Mouse (Mus musculus) liver, embryonic 13.5 days (tissue): ENCODE results near the gene Slc38a3. TPM values are rescaled to one million over a fixed set of nuclear protein-coding genes. Genes with fewer than 3 reads are reported as not detected.

Experiments
- ATAC-seq: fragments of 200-750 bp; cut with Nextera tagmentation; 2 replicates; pipeline ENCODE4 v1.8.0; 2017; ENCODE audit warnings: low read depth, mild to moderate bottlenecking, moderate number of reproducible peaks, moderate library complexity
- DNase-seq: peaks from one replicate; pipeline ENCODE4 v3.0.0; 2022
- H3K27ac ChIP-seq: fragments of 300-500 bp; sonication (generic); 2 replicates; pipeline ENCODE4 v1.5.1; 2015; ENCODE audit warnings: moderate library complexity, mild to moderate bottlenecking, inconsistent platforms
- H3K27me3 ChIP-seq: fragments of 300-500 bp; sonication (generic); 2 replicates; pipeline ENCODE4 v1.6.1; 2015; ENCODE audit warnings: mild to moderate bottlenecking, inconsistent platforms
- H3K36me3 ChIP-seq: fragments of 300-500 bp; sonication (generic); 2 replicates; pipeline ENCODE4 v1.6.1; 2015; ENCODE audit warnings: mild to moderate bottlenecking, inconsistent platforms
- H3K4me1 ChIP-seq: fragments of 300-500 bp; sonication (generic); replicated peaks from 2 replicates; pipeline ENCODE4 v1.6.1; 2015; ENCODE audit warnings: inconsistent platforms
- H3K4me2 ChIP-seq: fragments of 300-500 bp; sonication (generic); 2 replicates; pipeline ENCODE4 v1.6.1; 2015; ENCODE audit warnings: inconsistent platforms, mild to moderate bottlenecking, moderate library complexity
- H3K4me3 ChIP-seq: fragments of 300-500 bp; sonication (generic); replicated peaks from 2 replicates; pipeline ENCODE4 v1.5.1; 2015; ENCODE audit warnings: mild to moderate bottlenecking, inconsistent platforms
- H3K9ac ChIP-seq: fragments of 300-500 bp; sonication (generic); 2 replicates; pipeline ENCODE4 v1.6.1; 2015; ENCODE audit warnings: mild to moderate bottlenecking, inconsistent platforms
- H3K9me3 ChIP-seq: fragments of 300-500 bp; sonication (generic); replicated peaks from 2 replicates; pipeline ENCODE4 v1.6.1; 2016; ENCODE audit warnings: inconsistent platforms
- WGBS: fragments of 180-500 bp; shearing (Covaris S2); methylation state at CpG from one replicate; pipeline ENCODE4 v1.1.7; 2015; ENCODE audit not compliant: insufficient replicate concordance; 5-methylcytosine and 5-hydroxymethylcytosine counted together
- polyA plus RNA-seq: library from polyadenylated mRNA; unstranded; fragments of >200 nt; fragmentation: Nextera tagmentation; extraction: Ambion mirVana; gene quantifications from 2 replicates; pipeline ENCODE4 v1.2.1, GENCODE M21; 2015

The Slc38a3 gene
- polyA plus RNA-seq, 1 experiment from 2014 or later = 5.9 TPM

- peak overlapping the region; percentile 86 for H3K4me3 ChIP-seq
- peaks cover 83% of the 10 kb centered on the region for H3K4me1 ChIP-seq
- DNase-seq = peak; percentile 71
- peak overlapping the region; percentile 100 for H3K4me2 ChIP-seq
- H3K9me3 ChIP-seq = no peaks in the 10 kb centered on the region
- H3K27me3 ChIP-seq = no peaks in the 10 kb centered on the region
- under 1% methylated on average over 33 of the region's 33 CpGs for WGBS
- peak overlapping the region; percentile 97 for H3K9ac ChIP-seq
- peaks cover 30% of the 10 kb centered on the region for H3K36me3 ChIP-seq
- peak overlapping the region; percentile 94 for H3K27ac ChIP-seq
- peak; percentile 41 for ATAC-seq
Observed at GRCm38 (mm10) chr9:107633091-107633660, 36.2 kb downstream of the Slc38a3 start.

- Histone ChIP-seq H3K36me3 (peaks cover 35% of the 10 kb centered on the region), H3K9ac (peak overlapping the region; percentile 97), H3K27me3 (no peaks in the 10 kb centered on the region), H3K4me1 (peaks cover 90% of the 10 kb centered on the region), H3K9me3 (no peaks in the 10 kb centered on the region), H3K4me2 (peak overlapping the region; percentile 100), H3K27ac (peak overlapping the region; percentile 94), H3K4me3 (peak overlapping the region; percentile 86)
- 30% methylated on average over 6 of the region's 6 CpGs for WGBS
- peak; percentile 6; the same call in 1 of the 2 replicates for ATAC-seq
- DNase-seq = peak; percentile 56
Observed at GRCm38 (mm10) chr9:107632478-107632877, 36.9 kb downstream of the Slc38a3 start.

GRCm38 (mm10) chr9:107631861-107632260 is 37.5 kb downstream of the Slc38a3 start:
- H3K4me2 ChIP-seq = peak overlapping the region; percentile 100
- peak overlapping the region; percentile 86 for H3K4me3 ChIP-seq
- 90% methylated on average over 8 of the region's 8 CpGs for WGBS

GRCm38 (mm10) chr9:107631311-107631826 is 38.0 kb downstream of the Slc38a3 start:
- Histone ChIP-seq H3K4me2 (peak overlapping the region; percentile 100), H3K27me3 (no peaks in the 10 kb centered on the region), H3K4me3 (no peak overlapping the region), H3K9me3 (no peaks in the 10 kb centered on the region), H3K36me3 (peaks cover 35% of the 10 kb centered on the region), H3K9ac (no peak overlapping the region), H3K4me1 (peaks cover 91% of the 10 kb centered on the region), H3K27ac (peak overlapping the region; percentile 94)
- no peak for ATAC-seq
- WGBS = 82% methylated on average over 9 of the region's 9 CpGs
- no peak for DNase-seq

More at GRCm38 (mm10) chr9:107631861-107632260, 37.5 kb downstream of the Slc38a3 start:
- Histone ChIP-seq H3K9me3 (no peaks in the 10 kb centered on the region), H3K36me3 (peaks cover 35% of the 10 kb centered on the region), H3K27me3 (no peaks in the 10 kb centered on the region), H3K4me1 (peaks cover 90% of the 10 kb centered on the region), H3K9ac (peak overlapping the region; percentile 97), H3K27ac (peak overlapping the region; percentile 94)
- DNase-seq = no peak
- no peak for ATAC-seq

- peak overlapping the region; percentile 39; the same call in 1 of the 2 replicates for H3K9ac ChIP-seq
- H3K4me2 ChIP-seq = peak overlapping the region; percentile 49
- no peak for ATAC-seq
- no peak overlapping the region for H3K4me3 ChIP-seq
- H3K27me3 ChIP-seq = no peaks in the 10 kb centered on the region
- peaks cover 37% of the 10 kb centered on the region for H3K36me3 ChIP-seq
- peak overlapping the region; percentile 94 for H3K27ac ChIP-seq
- DNase-seq = no peak
- peaks cover 91% of the 10 kb centered on the region for H3K4me1 ChIP-seq
- 42% methylated on average over 4 of the region's 4 CpGs for WGBS
- H3K9me3 ChIP-seq = no peaks in the 10 kb centered on the region
Observed at GRCm38 (mm10) chr9:107630576-107630975, 38.8 kb downstream of the Slc38a3 start.

GRCm38 (mm10) chr9:107629901-107630425 is 39.4 kb downstream of the Slc38a3 start:
- H3K9me3 ChIP-seq = no peaks in the 10 kb centered on the region
- H3K36me3 ChIP-seq = peaks cover 43% of the 10 kb centered on the region
- H3K9ac ChIP-seq = peak overlapping the region; percentile 51
- H3K27ac ChIP-seq = peak overlapping the region; percentile 94
- WGBS = 43% methylated on average over 14 of the region's 14 CpGs
- peak overlapping the region; percentile 49 for H3K4me2 ChIP-seq
- ATAC-seq (no peak), DNase-seq (no peak)
- peaks cover 96% of the 10 kb centered on the region for H3K4me1 ChIP-seq
- H3K4me3 ChIP-seq = no peak overlapping the region; the same call in 1 of the 2 replicates
- no peaks in the 10 kb centered on the region for H3K27me3 ChIP-seq

GRCm38 (mm10) chr9:107629411-107629730 is 40.0 kb downstream of the Slc38a3 start:
- Histone ChIP-seq H3K9me3 (no peaks in the 10 kb centered on the region), H3K27ac (peak overlapping the region; percentile 94), H3K36me3 (peaks cover 49% of the 10 kb centered on the region), H3K9ac (peak overlapping the region; percentile 51), H3K4me1 (peaks cover 100% of the 10 kb centered on the region), H3K4me2 (peak overlapping the region; percentile 49), H3K4me3 (no peak overlapping the region; the same call in 1 of the 2 replicates), H3K27me3 (no peaks in the 10 kb centered on the region)
- DNase-seq (no peak), ATAC-seq (no peak)
- WGBS = 10% methylated on average over 4 of the region's 4 CpGs

GRCm38 (mm10) chr9:107628721-107629410 is 40.5 kb downstream of the Slc38a3 start:
- WGBS = 51% methylated on average over 15 of the region's 15 CpGs
- peaks cover 100% of the 10 kb centered on the region for H3K4me1 ChIP-seq
- H3K9ac ChIP-seq = peak overlapping the region; percentile 51
- H3K9me3 ChIP-seq = no peaks in the 10 kb centered on the region
- no peaks in the 10 kb centered on the region for H3K27me3 ChIP-seq
- no peak overlapping the region; the same call in 1 of the 2 replicates for H3K4me3 ChIP-seq
- peaks cover 53% of the 10 kb centered on the region for H3K36me3 ChIP-seq
- no peak for DNase-seq
- no peak for ATAC-seq
- H3K27ac ChIP-seq = peak overlapping the region; percentile 94
- peak overlapping the region; percentile 49 for H3K4me2 ChIP-seq

- H3K4me3 ChIP-seq = 0 out of 2 replicates have a peak overlapping the region, but pooled peaks have one; percentile 6
- H3K9me3 ChIP-seq = no peaks in the 10 kb centered on the region
- peak overlapping the region; percentile 49 for H3K4me2 ChIP-seq
- peak overlapping the region; percentile 94 for H3K27ac ChIP-seq
- peaks cover 63% of the 10 kb centered on the region for H3K36me3 ChIP-seq
- ATAC-seq (no peak), DNase-seq (no peak)
- 37% methylated on average over 20 of the region's 20 CpGs for WGBS
- H3K9ac ChIP-seq = peak overlapping the region; percentile 57
- H3K4me1 ChIP-seq = peaks cover 93% of the 10 kb centered on the region
- no peaks in the 10 kb centered on the region for H3K27me3 ChIP-seq
Observed at GRCm38 (mm10) chr9:107627387-107628255, 41.7 kb downstream of the Slc38a3 start.

GRCm38 (mm10) chr9:107626844-107627277 is 42.5 kb downstream of the Slc38a3 start:
- H3K4me3 ChIP-seq = no peak overlapping the region
- H3K9ac ChIP-seq = peak overlapping the region; percentile 57
- H3K9me3 ChIP-seq = no peaks in the 10 kb centered on the region
- H3K27me3 ChIP-seq = no peaks in the 10 kb centered on the region
- peaks cover 86% of the 10 kb centered on the region for H3K4me1 ChIP-seq
- 0% methylated on average over 2 of the region's 2 CpGs for WGBS
- ATAC-seq = peak; percentile 47
- peaks cover 68% of the 10 kb centered on the region for H3K36me3 ChIP-seq
- H3K27ac ChIP-seq = peak overlapping the region; percentile 94
- peak overlapping the region; percentile 42 for H3K4me2 ChIP-seq
- peak; percentile 60 for DNase-seq
